Mouse (Mus musculus) heart, adult 2 months (tissue): Measurements from ENCODE around the gene Gstp2. TPM values are rescaled to one million over a fixed set of nuclear protein-coding genes. Genes with fewer than 3 reads are reported as not detected.

Source experiments
- DNase-seq, 2 experiments: peaks; one replicate each; pipeline ENCODE4 v3.0.0; 2021
- H3K27ac ChIP-seq: fragments of 200-600 bp; 2 replicates; pipeline ENCODE4 v1.8.1; 2022
- H3K27me3 ChIP-seq: fragments of 200-500 bp; 2 replicates; pipeline ENCODE4 v1.6.1; 2012; ENCODE audit warnings: mild to moderate bottlenecking, low read length, inconsistent platforms, mixed read lengths; ENCODE audit not compliant: control insufficient read depth, insufficient read depth
- H3K36me3 ChIP-seq: fragments of 200-500 bp; 2 replicates; pipeline ENCODE4 v1.6.1; 2012; ENCODE audit warnings: low read length, inconsistent platforms; ENCODE audit not compliant: control insufficient read depth, insufficient read depth
- H3K4me1 ChIP-seq: fragments of 200-500 bp; 2 replicates; pipeline ENCODE4 v1.6.1; 2011; ENCODE audit warnings: low read length; ENCODE audit not compliant: control insufficient read depth, insufficient read depth
- H3K4me3 ChIP-seq: fragments of 200-600 bp; 2 replicates; pipeline ENCODE4 v1.8.1; 2022
- H3K79me2 ChIP-seq: fragments of 200-500 bp; replicated peaks from 2 replicates; pipeline ENCODE4 v1.6.1; 2012; ENCODE audit warnings: mild to moderate bottlenecking, inconsistent platforms, low read length, moderate library complexity, mixed read lengths; ENCODE audit not compliant: control insufficient read depth, insufficient read depth
- H3K9ac ChIP-seq: fragments of 200-500 bp; 2 replicates; pipeline ENCODE4 v1.6.1; 2012; ENCODE audit warnings: low read depth, mild to moderate bottlenecking, control low read depth, inconsistent platforms, low read length, mixed read lengths
- CTCF ChIP-seq: fragments of 200-600 bp; IDR thresholded peaks from 2 replicates; pipeline ENCODE4 v1.8.1; 2022; ENCODE audit warnings: antibody characterized with exemption, mild to moderate bottlenecking, moderate library complexity
- EP300 ChIP-seq: fragments of 200-500 bp; IDR thresholded peaks from 2 replicates; pipeline ENCODE4 v1.6.1; 2011; ENCODE audit warnings: low read depth, low read length, control low read depth; ENCODE audit not compliant: insufficient read depth
- POLR2A ChIP-seq: fragments of 200-500 bp; IDR thresholded peaks from 2 replicates; pipeline ENCODE4 v1.6.1; 2011; ENCODE audit warnings: mild to moderate bottlenecking, low read depth, low read length, control low read depth; ENCODE audit not compliant: insufficient read depth
- WGBS: fragments of 180-500 bp; shearing (Covaris S2); methylation state at CpG from one replicate; pipeline ENCODE4 v1.1.7; 2018; 5-methylcytosine and 5-hydroxymethylcytosine counted together
- intact Hi-C: fragments of 180-260 bp; cut with DNase I; formaldehyde crosslinking; loops from one replicate; pipeline ENCODE4 v1.15.1; 2025
- polyA plus RNA-seq: library from polyadenylated mRNA; depleted of rRNA; stranded (reverse); fragments of >200 nt; gene quantifications from 2 replicates; pipeline ENCODE4 v1.2.3, GENCODE M21; 2012
- total RNA-seq, 2 experiments: library from RNA; stranded (reverse); gene quantifications; 2 replicates each; pipeline ENCODE4 v1.2.3; 2021

Gene Gstp2
- total and polyA plus RNA-seq, 3 experiments = 38.3 to 137 (median 121) TPM

DNA sequence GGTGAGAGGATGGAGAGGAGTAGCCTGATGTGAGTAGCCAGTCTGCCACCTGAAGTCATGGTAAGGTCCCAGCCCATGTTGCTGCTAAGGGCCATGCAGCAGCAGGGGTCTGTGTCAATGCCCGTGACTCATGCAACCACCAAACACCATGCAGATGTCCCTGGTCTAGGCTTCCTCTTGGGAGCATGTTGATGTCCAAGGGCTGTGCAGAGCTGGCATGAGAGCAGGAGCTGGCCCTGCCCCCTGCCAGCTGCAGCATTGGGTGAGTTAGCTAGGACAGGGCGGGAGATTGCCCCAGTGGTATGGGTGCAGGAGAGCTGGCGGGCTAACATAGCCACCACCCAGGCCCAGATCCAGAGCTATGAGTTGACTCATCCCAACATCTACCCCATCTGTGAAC lies 44.6 kb upstream of the Gstp2 start:
- no peaks in the 10 kb centered on the region for H3K36me3 ChIP-seq
- intact Hi-C loops = no loop called here

DNA sequence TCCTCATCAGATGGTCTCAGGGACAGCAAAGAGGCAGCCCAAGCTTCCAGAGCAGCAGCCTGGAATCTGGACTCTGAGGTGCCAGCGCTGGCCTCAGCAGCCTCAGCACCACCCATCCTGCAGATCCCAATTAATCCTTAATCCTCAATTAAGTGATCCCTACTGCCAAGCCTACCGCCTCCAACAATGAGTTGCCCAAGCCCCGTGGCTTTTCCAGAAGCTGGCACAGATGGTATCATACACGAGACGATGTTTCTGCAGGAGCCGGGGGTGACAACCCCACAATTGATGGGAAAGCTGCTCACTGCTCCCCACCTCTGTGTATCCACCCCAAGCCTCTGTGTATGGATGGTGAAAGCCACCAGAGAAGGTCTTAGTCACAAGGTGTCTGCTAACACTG lies 43.3 kb upstream of the Gstp2 start:
- H3K4me1 ChIP-seq = no peaks in the 10 kb centered on the region
- no peak for DNase-seq
- no peaks in the 10 kb centered on the region for H3K79me2 ChIP-seq
- intact Hi-C loops = no loop called here
- H3K27ac ChIP-seq = no peak overlapping the region
- 83% methylated on average over 6 of the region's 6 CpGs for WGBS
- H3K27me3 ChIP-seq = no peaks in the 10 kb centered on the region
- no peaks in the 10 kb centered on the region for H3K36me3 ChIP-seq
- TF ChIP-seq CTCF (no peak), POLR2A (no peak), EP300 (no peak)
- H3K4me3 ChIP-seq = no peak overlapping the region
- no peak overlapping the region for H3K9ac ChIP-seq

More for the DNA sequence above, 44.6 kb upstream of the Gstp2 start:
- TF ChIP-seq POLR2A = no peak
- no peak for TF ChIP-seq CTCF
- no peak for TF ChIP-seq EP300
- H3K9ac ChIP-seq = no peak overlapping the region
- H3K4me1 ChIP-seq = no peaks in the 10 kb centered on the region
- H3K4me3 ChIP-seq = no peak overlapping the region
- DNase-seq = no peak
- 90% methylated on average over 3 of the region's 3 CpGs for WGBS
- H3K79me2 ChIP-seq = no peaks in the 10 kb centered on the region
- no peak overlapping the region for H3K27ac ChIP-seq
- no peaks in the 10 kb centered on the region for H3K27me3 ChIP-seq

DNA sequence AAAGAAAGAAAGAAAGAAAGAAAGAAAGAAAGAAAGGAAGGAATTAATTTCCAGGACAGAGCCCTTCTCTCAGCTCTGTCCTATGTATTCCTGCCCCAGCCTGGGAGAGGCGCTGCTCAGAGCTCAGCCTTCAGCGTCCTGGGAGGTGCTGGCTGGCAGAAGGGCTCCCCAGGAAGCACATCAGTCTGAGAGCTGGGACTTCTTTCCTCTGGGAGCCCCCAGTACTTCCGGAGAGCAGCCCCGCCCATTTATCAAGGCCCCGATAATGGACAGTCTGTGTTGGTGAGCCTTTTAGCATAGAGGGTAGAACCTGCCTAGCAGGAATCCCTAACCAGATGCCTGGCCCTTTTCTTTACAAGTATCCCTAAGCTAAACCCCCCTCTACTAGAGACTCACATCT lies 42.3 kb upstream of the Gstp2 start:
- no peak overlapping the region for H3K27ac ChIP-seq
- no peak for DNase-seq
- TF ChIP-seq CTCF = no peak
- TF ChIP-seq EP300 = no peak
- no peak for TF ChIP-seq POLR2A
- H3K4me1 ChIP-seq = no peaks in the 10 kb centered on the region
- no peak overlapping the region for H3K9ac ChIP-seq
- no peaks in the 10 kb centered on the region for H3K36me3 ChIP-seq
- no peaks in the 10 kb centered on the region for H3K27me3 ChIP-seq
- intact Hi-C loops = no loop called here
- no peak overlapping the region for H3K4me3 ChIP-seq
- no peaks in the 10 kb centered on the region for H3K79me2 ChIP-seq
- WGBS = 24% methylated on average over 5 of the region's 5 CpGs

DNA sequence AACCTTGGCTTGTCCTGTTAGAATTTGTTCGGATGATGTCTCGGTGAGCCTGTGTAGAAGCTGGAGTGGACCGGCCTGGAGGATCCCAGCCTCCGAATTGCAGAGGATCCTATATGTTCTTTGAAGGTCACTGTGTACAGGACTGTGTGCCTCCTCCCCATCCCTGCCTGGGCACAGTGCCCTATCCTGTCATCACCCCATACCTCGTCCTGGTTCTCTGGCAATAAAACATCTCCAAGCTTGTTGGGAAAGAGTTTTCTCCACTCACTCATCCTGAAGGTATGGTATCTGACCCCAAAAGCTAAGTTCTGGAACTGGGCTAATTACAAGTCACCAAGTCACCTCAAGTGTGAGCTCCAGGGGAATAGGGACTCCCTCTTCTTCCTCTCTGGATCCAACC lies 41.3 kb upstream of the Gstp2 start:
- Histone ChIP-seq H3K79me2 (no peaks in the 10 kb centered on the region), H3K9ac (no peak overlapping the region), H3K4me1 (no peaks in the 10 kb centered on the region), H3K4me3 (no peak overlapping the region), H3K36me3 (no peaks in the 10 kb centered on the region), H3K27ac (no peak overlapping the region), H3K27me3 (no peaks in the 10 kb centered on the region)
- 59% methylated on average over 5 of the region's 5 CpGs for WGBS
- TF ChIP-seq EP300 (no peak), POLR2A (no peak), CTCF (no peak)
- intact Hi-C loops = no loop called here
- DNase-seq = no peak

DNA sequence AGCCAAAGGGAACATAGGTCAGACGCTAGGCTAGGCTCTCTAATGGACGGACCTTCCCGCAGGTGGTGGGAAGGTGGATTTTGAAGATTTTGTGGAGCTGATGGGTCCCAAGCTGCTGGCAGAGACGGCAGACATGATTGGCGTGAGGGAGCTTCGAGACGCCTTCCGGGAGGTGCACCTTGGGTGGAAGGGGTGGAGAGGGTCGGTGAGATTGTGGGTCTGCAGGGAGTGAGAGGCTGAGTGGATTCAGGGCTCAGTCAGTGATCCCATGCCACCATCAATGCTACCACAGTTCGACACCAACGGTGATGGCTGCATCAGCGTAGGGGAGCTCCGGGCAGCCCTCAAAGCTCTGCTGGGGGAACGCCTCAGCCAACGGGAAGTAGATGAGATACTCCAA lies 40.3 kb upstream of the Gstp2 start:
- Histone ChIP-seq H3K27ac (no peak overlapping the region), H3K9ac (no peak overlapping the region), H3K36me3 (no peaks in the 10 kb centered on the region), H3K27me3 (no peaks in the 10 kb centered on the region), H3K4me3 (no peak overlapping the region), H3K79me2 (no peaks in the 10 kb centered on the region), H3K4me1 (no peaks in the 10 kb centered on the region)
- 89% methylated on average over 15 of the region's 15 CpGs for whole genome bisulfite sequencing
- TF ChIP-seq POLR2A = no peak
- no peak for TF ChIP-seq CTCF
- TF ChIP-seq EP300 = no peak
- intact Hi-C loops = no loop called here
- no peak for DNase-seq

DNA sequence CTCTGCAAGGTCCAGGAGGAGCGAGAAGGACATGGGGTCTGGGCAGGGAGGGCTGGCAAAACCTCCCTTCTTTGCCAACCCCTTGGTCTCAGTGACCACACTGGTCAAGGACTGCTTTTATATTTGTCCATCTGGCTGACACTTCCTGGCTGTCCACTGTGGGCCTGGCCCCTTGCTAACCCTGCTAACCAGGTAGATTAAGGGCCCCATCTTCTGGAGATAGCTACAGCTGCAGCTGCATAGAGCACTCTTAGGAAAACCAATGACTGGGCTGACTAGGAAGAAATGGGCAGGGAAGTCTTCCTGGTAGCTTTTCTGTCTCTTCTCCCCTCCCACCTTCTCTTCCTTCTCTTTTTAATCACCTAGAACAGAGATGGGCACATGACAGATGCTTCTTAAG lies 39.2 kb upstream of the Gstp2 start:
- no peak overlapping the region for H3K4me3 ChIP-seq
- no peaks in the 10 kb centered on the region for H3K36me3 ChIP-seq
- H3K79me2 ChIP-seq = no peaks in the 10 kb centered on the region
- H3K27ac ChIP-seq = no peak overlapping the region
- H3K27me3 ChIP-seq = no peaks in the 10 kb centered on the region
- 82% methylated on average over 1 of the region's 1 CpGs for WGBS
- H3K9ac ChIP-seq = no peak overlapping the region
- intact Hi-C loops = no loop called here
- TF ChIP-seq POLR2A (no peak), CTCF (peak; percentile 42)
- no peak for DNase-seq
- H3K4me1 ChIP-seq = no peaks in the 10 kb centered on the region

DNA sequence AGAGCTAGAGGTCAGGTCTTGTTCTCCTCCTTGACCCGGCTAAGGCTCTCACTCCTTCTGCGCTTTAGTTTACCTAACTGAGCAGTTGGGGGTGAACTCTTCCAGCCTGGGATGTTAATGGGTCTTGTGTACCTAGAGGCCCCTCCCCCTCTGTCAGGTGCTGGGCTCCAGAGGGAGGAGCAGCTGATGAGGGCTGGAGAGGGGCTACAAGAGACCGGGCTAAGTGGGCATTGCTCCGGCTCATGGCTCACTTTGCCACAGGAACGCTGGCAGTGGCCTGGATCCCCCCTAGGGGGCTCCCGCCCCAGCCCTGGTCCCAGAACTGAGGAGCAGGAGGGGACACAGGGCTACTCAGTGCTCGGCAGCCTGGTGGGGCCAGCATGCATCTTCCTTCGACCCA lies 38.0 kb upstream of the Gstp2 start:
- intact Hi-C loops = no loop called here
- H3K36me3 ChIP-seq = no peaks in the 10 kb centered on the region
- TF ChIP-seq EP300 (no peak), POLR2A (no peak), CTCF (no peak)
- no peak overlapping the region for H3K9ac ChIP-seq
- 60% methylated on average over 8 of the region's 8 CpGs for WGBS
- no peak for DNase-seq
- no peak overlapping the region for H3K27ac ChIP-seq
- no peak overlapping the region for H3K4me3 ChIP-seq
- H3K27me3 ChIP-seq = no peaks in the 10 kb centered on the region
- no peaks in the 10 kb centered on the region for H3K4me1 ChIP-seq
- no peaks in the 10 kb centered on the region for H3K79me2 ChIP-seq
